Mouse (Mus musculus) C2C12 (cell line): ENCODE data around the gene Serp2. TPM values are rescaled to one million over a fixed set of nuclear protein-coding genes. Genes with fewer than 3 reads are reported as not detected.

Source experiments
- H3K27me3 ChIP-seq: one replicate; pipeline ENCODE4 v1.6.1; 2011; ENCODE audit not compliant: control insufficient read depth, insufficient read depth, insufficient read length
- H3K36me3 ChIP-seq: one replicate; pipeline ENCODE4 v1.6.1; 2011; ENCODE audit not compliant: control insufficient read depth, insufficient read depth
- H3K4me3 ChIP-seq: one replicate; pipeline ENCODE4 v1.5.1; 2011; ENCODE audit warnings: mild to moderate bottlenecking, control low read depth; ENCODE audit not compliant: poor library complexity, insufficient read depth, severe bottlenecking
- H3K79me2 ChIP-seq: one replicate; pipeline ENCODE4 v1.6.1; 2011; ENCODE audit not compliant: control insufficient read depth, insufficient read depth
- H3K79me3 ChIP-seq: one replicate; pipeline ENCODE4 v1.6.1; 2011; ENCODE audit warnings: low read depth, control low read depth
- H3ac ChIP-seq: one replicate; pipeline ENCODE3; 2011; ENCODE audit warnings: low read depth; ENCODE audit not compliant: control insufficient read depth, insufficient read length
- CEBPB ChIP-seq: IDR thresholded peaks from one replicate; pipeline ENCODE4 v1.6.1; 2011; ENCODE audit warnings: low read depth, mild to moderate bottlenecking, control low read depth, moderate library complexity
- CTCF ChIP-seq: IDR thresholded peaks from one replicate; pipeline ENCODE4 v1.5.1; 2011; ENCODE audit not compliant: control insufficient read depth, insufficient read depth, insufficient read length
- FOSL1 ChIP-seq: IDR thresholded peaks from one replicate; pipeline ENCODE4 v1.8.0; 2011; ENCODE audit warnings: mild to moderate bottlenecking, low read length; ENCODE audit not compliant: poor library complexity, insufficient read depth, severe bottlenecking
- MAX ChIP-seq: IDR thresholded peaks from one replicate; pipeline ENCODE4 v1.6.1; 2011; ENCODE audit warnings: mild to moderate bottlenecking, control low read depth
- MYOD1 ChIP-seq: IDR thresholded peaks from one replicate; pipeline ENCODE4 v1.6.1; 2011; ENCODE audit warnings: low read depth; ENCODE audit not compliant: control insufficient read depth, insufficient read length
- MYOG ChIP-seq: IDR thresholded peaks from one replicate; pipeline ENCODE4 v1.6.1; 2011; ENCODE audit not compliant: control insufficient read depth, insufficient read length; ENCODE audit errors: extremely low read depth
- USF1 ChIP-seq: IDR thresholded peaks from one replicate; pipeline ENCODE4 v1.6.1; 2011; ENCODE audit warnings: low read depth, mild to moderate bottlenecking, control low read depth, moderate library complexity
- polyA plus RNA-seq: library from polyadenylated mRNA; unstranded; fragments of >200 nt; fragmentation: generic; extraction: Trizol; gene quantifications from one replicate; pipeline ENCODE4 v1.2.1, GENCODE M21; 2012; ENCODE audit warnings: missing spikeins

Gene Serp2
- polyA plus RNA-seq, 1 experiment = 32.8 TPM

DNA sequence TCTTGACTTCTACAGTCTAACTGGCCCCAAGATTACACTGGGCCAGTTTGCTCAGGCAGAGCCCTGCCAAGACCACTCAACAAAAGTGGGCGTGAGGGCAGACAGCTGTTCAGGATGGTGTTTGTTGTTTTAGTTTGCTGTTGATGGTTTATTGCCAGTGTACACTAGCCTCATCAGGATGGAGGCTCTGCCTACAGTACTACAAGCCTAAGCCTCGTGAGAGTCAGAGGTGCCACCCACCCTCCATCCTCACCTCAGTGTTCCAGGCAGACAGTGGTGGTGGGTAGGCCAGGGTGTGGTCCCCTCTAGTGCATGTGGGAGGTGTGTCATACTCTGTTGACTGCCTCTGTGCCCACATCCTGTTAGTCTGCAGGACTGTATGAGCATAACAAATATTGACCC, 23.0 kb upstream of the Serp2 start:
- no peak for TF ChIP-seq CTCF
- H3K79me3 ChIP-seq = no peaks in the 10 kb centered on the region
- H3ac ChIP-seq = no peak overlapping the region
- H3K79me2 ChIP-seq = no peaks in the 10 kb centered on the region
- no peak overlapping the region for H3K4me3 ChIP-seq
- no peaks in the 10 kb centered on the region for H3K36me3 ChIP-seq
- no peaks in the 10 kb centered on the region for H3K27me3 ChIP-seq

DNA sequence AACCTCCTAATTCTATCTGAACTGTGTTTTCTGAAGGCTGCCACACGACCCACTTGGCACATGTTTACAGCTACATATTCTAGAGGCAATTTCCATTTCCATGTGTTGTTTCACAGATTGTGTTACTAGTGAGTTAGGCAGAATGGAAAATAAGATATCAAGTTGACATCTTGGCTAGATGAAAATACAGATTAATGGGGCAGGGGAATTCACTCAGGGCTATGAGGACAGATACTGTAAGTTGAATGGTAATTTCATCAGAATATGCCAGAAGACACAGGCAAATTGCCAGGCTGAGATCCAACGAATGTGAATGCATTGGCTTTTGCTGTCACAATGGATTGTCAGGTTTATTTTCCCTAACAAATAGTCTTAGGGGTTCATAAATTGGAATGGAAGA, 21.2 kb upstream of the Serp2 start:
- Histone ChIP-seq H3K36me3 (no peaks in the 10 kb centered on the region), H3K27me3 (no peaks in the 10 kb centered on the region), H3ac (no peak overlapping the region), H3K79me3 (no peaks in the 10 kb centered on the region), H3K79me2 (no peaks in the 10 kb centered on the region), H3K4me3 (no peak overlapping the region)
- no peak for TF ChIP-seq MYOD1
- no peak for TF ChIP-seq MAX
- no peak for TF ChIP-seq FOSL1
- TF ChIP-seq CEBPB = no peak
- no peak for TF ChIP-seq USF1
- TF ChIP-seq MYOG = no peak
- TF ChIP-seq CTCF = no peak

GRCm38 (mm10) chr14:76570292-76570691, 13.6 kb upstream of the Serp2 start:
- Histone ChIP-seq H3ac (no peak overlapping the region), H3K27me3 (no peaks in the 10 kb centered on the region), H3K4me3 (no peak overlapping the region), H3K79me2 (no peaks in the 10 kb centered on the region), H3K36me3 (no peaks in the 10 kb centered on the region), H3K79me3 (no peaks in the 10 kb centered on the region)
- TF ChIP-seq USF1 = no peak
- no peak for TF ChIP-seq CTCF
- TF ChIP-seq FOSL1 = no peak
- no peak for TF ChIP-seq CEBPB
- no peak for TF ChIP-seq MYOG
- TF ChIP-seq MAX = no peak
- TF ChIP-seq MYOD1 = no peak

GRCm38 (mm10) chr14:76569271-76569961, 12.7 kb upstream of the Serp2 start:
- Histone ChIP-seq H3K79me3 (no peaks in the 10 kb centered on the region), H3K36me3 (no peaks in the 10 kb centered on the region), H3ac (no peak overlapping the region), H3K79me2 (no peaks in the 10 kb centered on the region), H3K27me3 (no peaks in the 10 kb centered on the region), H3K4me3 (no peak overlapping the region)
- TF ChIP-seq CEBPB (no peak), FOSL1 (no peak), MYOD1 (no peak), MAX (no peak), CTCF (no peak), MYOG (no peak), USF1 (no peak)

- no peak for TF ChIP-seq MYOD1
- TF ChIP-seq FOSL1 = no peak
- TF ChIP-seq USF1 = no peak
- no peak for TF ChIP-seq CEBPB
- no peak for TF ChIP-seq CTCF
- TF ChIP-seq MYOG = no peak
- TF ChIP-seq MAX = no peak
- no peaks in the 10 kb centered on the region for H3K79me2 ChIP-seq
- no peaks in the 10 kb centered on the region for H3K36me3 ChIP-seq
- H3K27me3 ChIP-seq = no peaks in the 10 kb centered on the region
- no peaks in the 10 kb centered on the region for H3K79me3 ChIP-seq
- H3ac ChIP-seq = no peak overlapping the region
- H3K4me3 ChIP-seq = no peak overlapping the region
These were observed 11.9 kb upstream of the Serp2 start for GRCm38 (mm10) chr14:76568548-76568947.

GRCm38 (mm10) chr14:76567280-76567679, 10.6 kb upstream of the Serp2 start:
- Histone ChIP-seq H3K4me3 (no peak overlapping the region), H3K36me3 (no peaks in the 10 kb centered on the region), H3K79me3 (no peaks in the 10 kb centered on the region), H3K79me2 (no peaks in the 10 kb centered on the region), H3K27me3 (no peaks in the 10 kb centered on the region), H3ac (no peak overlapping the region)
- no peak for TF ChIP-seq MYOD1
- no peak for TF ChIP-seq USF1
- TF ChIP-seq CTCF = no peak
- TF ChIP-seq MAX = no peak
- TF ChIP-seq CEBPB = no peak
- no peak for TF ChIP-seq MYOG
- no peak for TF ChIP-seq FOSL1
